Mouse (Mus musculus) CH12.LX (cell line): ENCODE measurements around the gene Gm49776. TPM values are rescaled to one million over a fixed set of nuclear protein-coding genes. Genes with fewer than 3 reads are reported as not detected.

Source experiments
- DNase-seq: peaks from one replicate; pipeline ENCODE4 v3.0.0-alpha.2; 2013; ENCODE audit errors: extremely low read depth
- H3K27ac ChIP-seq: 2 replicates; pipeline ENCODE4 v1.5.1; 2012; ENCODE audit warnings: low read depth, mild to moderate bottlenecking, control low read depth, moderate library complexity; ENCODE audit not compliant: insufficient read depth
- H3K27me3 ChIP-seq: replicated peaks from 2 replicates; pipeline ENCODE3; 2012; ENCODE audit warnings: inconsistent platforms
- H3K36me3 ChIP-seq, 2 experiments: replicated peaks in 1 of 2; 2 replicates each; pipeline versions ENCODE3 to v1.6.1; 2012; ENCODE audit warnings: inconsistent platforms in 1 of 2, low read length in 1 of 2, mild to moderate bottlenecking in 1 of 2, mixed read lengths in 1 of 2, moderate library complexity in 1 of 2; ENCODE audit not compliant: control insufficient read depth in 1 of 2, insufficient read depth in 1 of 2
- H3K4me1 ChIP-seq, 2 experiments: 2 replicates each; pipeline ENCODE4 v1.6.1; 2012; ENCODE audit warnings: inconsistent platforms in 1 of 2, moderate library complexity in 1 of 2; ENCODE audit not compliant: insufficient read depth in 2 of 2, control insufficient read depth in 1 of 2
- H3K4me2 ChIP-seq: 2 replicates; pipeline ENCODE4 v1.6.1; 2012; ENCODE audit warnings: low read depth, mild to moderate bottlenecking, control low read depth; ENCODE audit not compliant: poor library complexity, insufficient read depth, severe bottlenecking
- H3K4me3 ChIP-seq, 3 experiments: fragments of 150-350 bp in 1 of 3; sonication (generic) in 1 of 3; replicated peaks in 1 of 3; 2 replicates each; pipeline versions ENCODE3 to v1.5.1; 2011 to 2012; ENCODE audit warnings: low read depth in 2 of 3, low read length in 2 of 3, mild to moderate bottlenecking in 2 of 3, moderate library complexity in 2 of 3, control low read depth in 1 of 3, improper control_type of control experiment in 1 of 3, inconsistent platforms in 1 of 3, mixed read lengths in 1 of 3; ENCODE audit not compliant: poor library complexity in 1 of 3
- H3K79me2 ChIP-seq: replicated peaks from 2 replicates; pipeline ENCODE4 v1.6.1; 2012; ENCODE audit warnings: mild to moderate bottlenecking, moderate library complexity; ENCODE audit not compliant: control insufficient read depth, poor library complexity, insufficient read depth, severe bottlenecking; ENCODE audit errors: extremely low read depth
- H3K9ac ChIP-seq: 2 replicates; pipeline ENCODE4 v1.6.1; 2012; ENCODE audit warnings: low read depth, mild to moderate bottlenecking, control low read depth, moderate library complexity; ENCODE audit not compliant: insufficient read depth
- H3K9me3 ChIP-seq: replicated peaks from 2 replicates; pipeline ENCODE3; 2012; ENCODE audit warnings: low read length, inconsistent platforms, mixed read lengths
- CHD1 ChIP-seq: IDR thresholded peaks from 2 replicates; pipeline ENCODE4 v1.6.1; 2012; ENCODE audit warnings: low read depth, low read length, improper control_type of control experiment, inconsistent platforms
- CTCF ChIP-seq, 2 experiments: IDR thresholded peaks in 1 of 2; conservative IDR thresholded peaks in 1 of 2; 2 replicates each; pipeline ENCODE4 v1.5.1; 2011 to 2012; ENCODE audit warnings: low read depth in 2 of 2, low read length in 2 of 2, improper control_type of control experiment in 1 of 2, inconsistent platforms in 1 of 2, mild to moderate bottlenecking in 1 of 2, moderate library complexity in 1 of 2
- ELF1 ChIP-seq: IDR thresholded peaks from 2 replicates; pipeline ENCODE4 v1.6.1; 2014; ENCODE audit warnings: low read depth, mild to moderate bottlenecking, inconsistent platforms, low read length, improper control_type of control experiment
- ETS1 ChIP-seq: conservative IDR thresholded peaks from 2 replicates; pipeline ENCODE4 v1.6.1; 2012; ENCODE audit warnings: low read depth, mild to moderate bottlenecking, inconsistent platforms, low read length, improper control_type of control experiment, moderate library complexity
- GABPA ChIP-seq: IDR thresholded peaks from 2 replicates; pipeline ENCODE4 v1.6.1; 2012; ENCODE audit warnings: low read depth, low read length, improper control_type of control experiment, inconsistent platforms; ENCODE audit not compliant: insufficient replicate concordance
- IRF4 ChIP-seq: IDR thresholded peaks from 2 replicates; pipeline ENCODE4 v1.6.1; 2014; ENCODE audit warnings: low read depth, mild to moderate bottlenecking, inconsistent platforms, low read length, improper control_type of control experiment
- JUN ChIP-seq: IDR thresholded peaks from 2 replicates; pipeline ENCODE4 v1.6.1; 2011; ENCODE audit warnings: low read depth, mild to moderate bottlenecking, low read length, improper control_type of control experiment, moderate library complexity; ENCODE audit not compliant: insufficient read depth
- JUND ChIP-seq: conservative IDR thresholded peaks from 2 replicates; pipeline ENCODE4 v1.6.1; 2011; ENCODE audit warnings: low read depth, low read length, improper control_type of control experiment
- KAT2A ChIP-seq: IDR thresholded peaks from 2 replicates; pipeline ENCODE4 v1.6.1; 2012; ENCODE audit warnings: low read length, improper control_type of control experiment, inconsistent platforms; ENCODE audit not compliant: insufficient replicate concordance
- MAZ ChIP-seq: IDR thresholded peaks from 2 replicates; pipeline ENCODE4 v1.6.1; 2012; ENCODE audit warnings: low read depth, mild to moderate bottlenecking, inconsistent platforms, low read length, improper control_type of control experiment, moderate library complexity
- MEF2A ChIP-seq: IDR thresholded peaks from 2 replicates; pipeline ENCODE4 v1.6.1; 2014; ENCODE audit warnings: low read depth, mild to moderate bottlenecking, inconsistent platforms, low read length, improper control_type of control experiment, borderline replicate concordance
- PAX5 ChIP-seq: IDR thresholded peaks from 2 replicates; pipeline ENCODE4 v1.6.1; 2012; ENCODE audit warnings: low read length, inconsistent platforms, mixed read lengths
- RAD21 ChIP-seq: IDR thresholded peaks from 2 replicates; pipeline ENCODE4 v1.6.1; 2011; ENCODE audit warnings: low read depth, mild to moderate bottlenecking, low read length, improper control_type of control experiment, moderate library complexity
- SIN3A ChIP-seq: IDR thresholded peaks from 2 replicates; pipeline ENCODE4 v1.6.1; 2012; ENCODE audit warnings: low read length, improper control_type of control experiment, inconsistent platforms
- TCF12 ChIP-seq: IDR thresholded peaks from 2 replicates; pipeline ENCODE4 v1.6.1; 2014; ENCODE audit warnings: low read depth, mild to moderate bottlenecking, inconsistent platforms, low read length, improper control_type of control experiment
- UBTF ChIP-seq: IDR thresholded peaks from 2 replicates; pipeline ENCODE4 v1.6.1; 2012; ENCODE audit warnings: low read depth, mild to moderate bottlenecking, inconsistent platforms, low read length, improper control_type of control experiment, moderate library complexity
- USF1 ChIP-seq: IDR thresholded peaks from 2 replicates; pipeline ENCODE4 v1.6.1; 2014; ENCODE audit warnings: low read depth, mild to moderate bottlenecking, inconsistent platforms, low read length, improper control_type of control experiment
- USF2 ChIP-seq: conservative IDR thresholded peaks from 2 replicates; pipeline ENCODE4 v1.6.1; 2011; ENCODE audit warnings: low read depth, low read length, improper control_type of control experiment
- ZKSCAN1 ChIP-seq: IDR thresholded peaks from 2 replicates; pipeline ENCODE4 v1.6.1; 2012; ENCODE audit warnings: low read depth, inconsistent platforms, low read length, improper control_type of control experiment, borderline replicate concordance
- ZMIZ1 ChIP-seq: IDR thresholded peaks from 2 replicates; pipeline ENCODE4 v1.6.1; 2012; ENCODE audit warnings: low read depth, mild to moderate bottlenecking, inconsistent platforms, low read length, improper control_type of control experiment
- dilution Hi-C: fragments of 300-500 bp; cut with MboI; formaldehyde crosslinking; loops from 2 replicates; pipeline ENCODE4 v1.14.3; 2020; ENCODE audit warnings: low sequenced_read_pairs; ENCODE audit not compliant: extremely low pct_unique_long_range_greater_than_20kb, extremely low pct_ligation_motif_present
- in situ Hi-C: fragments of 300-500 bp; cut with MboI; formaldehyde crosslinking; loops from 3 replicates; pipeline ENCODE4 v1.14.3; 2019; ENCODE audit warnings: low sequenced_read_pairs, low pct_ligation_motif_present, low pct_unique_long_range_greater_than_20kb, mixed read lengths
- polyA plus RNA-seq: library from polyadenylated mRNA; unstranded; fragments of >175 nt; gene quantifications from 2 replicates; pipeline ENCODE4 v1.2.1, GENCODE M21; 2012; ENCODE audit warnings: low read depth; ENCODE audit not compliant: insufficient read length
- total RNA-seq, 2 experiments: library from RNA; depleted of rRNA; stranded (reverse); fragments of 300-350 nt in 1 of 2; fragments of >200 nt in 1 of 2; gene quantifications; 2 replicates each; pipeline ENCODE4 v1.2.3; 2012 to 2014

The Gm49776 gene
- total and polyA plus RNA-seq, 3 experiments: 0.25 to 25.0 TPM; not detected in 1

DNA sequence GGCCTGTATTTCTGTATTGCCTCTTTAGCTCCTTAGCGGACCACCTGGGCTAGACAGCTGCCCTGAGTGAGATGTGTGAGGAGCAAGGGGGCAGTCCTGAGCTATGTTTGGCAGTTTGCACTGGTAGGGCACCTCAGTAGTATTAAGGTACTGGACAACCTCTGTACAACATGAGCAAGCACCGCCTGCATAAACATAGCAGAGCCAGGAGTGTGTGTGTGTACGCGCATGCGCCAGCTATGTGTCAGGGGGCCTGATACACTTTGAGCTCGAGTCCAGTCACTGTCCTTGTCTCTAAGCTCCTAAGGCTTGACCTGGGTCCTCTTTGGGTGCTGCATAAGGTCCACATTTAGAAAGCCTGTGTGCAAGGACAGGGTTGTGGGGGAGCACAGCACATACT, 27.5 kb downstream of the Gm49776 start:
- H3K4me2 ChIP-seq: no peak overlapping the region
- H3K9me3 ChIP-seq: no peaks in the 10 kb centered on the region
- H3K27ac ChIP-seq: no peak overlapping the region
- dilution Hi-C loops: no loop called here
- in situ Hi-C loops: no loop called here
- no peak overlapping the region for H3K4me3 ChIP-seq
- H3K4me1 ChIP-seq: peaks cover 27 to 63% of the 10 kb centered on the region in 2 experiments
- DNase-seq: no peak
- TF ChIP-seq GABPA: no peak
- no peak; the same call in none of the 2 replicates for TF ChIP-seq RAD21
- TF ChIP-seq MEF2A: no peak
- TF ChIP-seq ZMIZ1: no peak
- no peak for TF ChIP-seq PAX5
- no peak for TF ChIP-seq ZKSCAN1
- TF ChIP-seq TCF12: no peak
- TF ChIP-seq USF2: no peak
- no peak for TF ChIP-seq CTCF (conservative IDR thresholded peaks at IDR 0.05 in 1 of 2, IDR thresholded peaks at IDR 0.05 in 1 of 2; ENCODE audit: low read depth in 2 of 2, low read length in 2 of 2)
- no peak for TF ChIP-seq MAZ
- TF ChIP-seq USF1: no peak
- no peak for TF ChIP-seq JUN
- H3K79me2 ChIP-seq: no peaks in the 10 kb centered on the region
- no peaks in the 10 kb centered on the region for H3K27me3 ChIP-seq
- H3K9ac ChIP-seq: no peak overlapping the region
- H3K36me3 ChIP-seq: peaks cover 35 to 54% of the 10 kb centered on the region in 2 experiments

DNA sequence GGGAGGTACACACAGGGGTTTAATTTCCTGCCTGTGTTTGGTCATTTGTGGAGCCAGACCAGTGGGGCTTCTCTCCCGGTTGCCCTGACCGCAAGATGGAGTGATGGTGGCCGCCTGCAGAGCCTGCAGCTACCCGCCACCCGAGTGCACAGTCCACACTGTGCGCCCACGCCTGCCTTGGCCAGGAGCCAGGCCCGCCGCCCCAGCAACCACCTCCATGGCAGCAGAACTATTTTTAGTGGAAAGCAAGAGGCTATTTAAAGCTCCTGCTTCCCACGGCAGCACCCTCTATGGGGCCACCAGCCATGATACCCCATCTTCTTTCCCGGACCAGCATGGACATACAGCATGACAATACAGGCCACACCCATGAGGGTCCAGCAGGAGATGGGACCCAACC, 28.5 kb downstream of the Gm49776 start:
- in situ Hi-C loops (no loop called here), dilution Hi-C loops (no loop called here)
- peaks cover 26 to 60% of the 10 kb centered on the region in 2 experiments for H3K4me1 ChIP-seq
- H3K4me3 ChIP-seq: no peak overlapping the region
- H3K36me3 ChIP-seq: peaks cover 42 to 63% of the 10 kb centered on the region in 2 experiments
- no peak overlapping the region for H3K27ac ChIP-seq
- H3K9me3 ChIP-seq: no peaks in the 10 kb centered on the region
- DNase-seq: no peak
- H3K79me2 ChIP-seq: no peaks in the 10 kb centered on the region
- H3K9ac ChIP-seq: no peak overlapping the region
- H3K27me3 ChIP-seq: no peaks in the 10 kb centered on the region
- H3K4me2 ChIP-seq: no peak overlapping the region
- TF ChIP-seq JUN (no peak), JUND (no peak), SIN3A (no peak), ZMIZ1 (no peak), KAT2A (no peak), TCF12 (no peak), MAZ (no peak), USF1 (no peak), IRF4 (no peak), MEF2A (no peak), CHD1 (no peak), ETS1 (no peak), ZKSCAN1 (no peak), UBTF (no peak), ELF1 (no peak)
- TF ChIP-seq, all 38 proteins: peak for 0
